Mouse (Mus musculus): ENCODE measurements at regions not wholly inside any gene's neighbourhood (a gene's known extent, or its start where the extent isn't known, plus 50 kb on each side); places are given as distances from the start of the nearest gene placed in this dataset.
"Not testable (repeated sequence)": the region's sequence is repeated elsewhere in the genome, so short reads cannot be mapped to it uniquely, and the experiment has no call there.

DNA sequence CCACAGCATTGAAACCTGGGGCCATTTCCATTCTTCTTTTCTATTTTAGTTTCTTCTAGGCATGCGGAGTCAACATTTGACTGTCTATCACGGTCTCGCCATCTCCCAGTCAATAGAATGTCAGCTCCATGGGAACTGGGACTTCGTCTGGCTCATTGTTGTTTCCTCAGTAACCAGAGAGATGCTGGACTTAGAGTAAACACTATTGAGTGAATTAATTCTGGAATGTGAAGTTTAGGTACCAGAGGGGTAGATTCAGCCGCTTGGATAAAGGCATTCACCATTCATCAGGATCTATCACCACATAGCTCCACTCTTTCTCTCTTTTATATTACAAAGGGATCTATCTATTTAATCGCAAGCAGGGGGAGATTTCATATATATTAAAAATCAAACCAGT lies 354.2 kb upstream of the Igfbp7 start:
- Histone ChIP-seq H3K79me2 (ENCODE audit: control insufficient read depth, insufficient read depth) (no peaks in the 10 kb centered on the region), H3K27me3 (ENCODE audit: control insufficient read depth, insufficient read depth, insufficient read length) (no peaks in the 10 kb centered on the region)

GRCm38 (mm10) chr5:77748933-77749332 lies 341.1 kb upstream of the Igfbp7 start:
- Histone ChIP-seq H3K79me2 (ENCODE audit: control insufficient read depth, insufficient read depth) (no peaks in the 10 kb centered on the region), H3K36me3 (ENCODE audit: control insufficient read depth, insufficient read depth) (no peaks in the 10 kb centered on the region), H3ac (ENCODE audit: control insufficient read depth, insufficient read length, low read depth) (no peak overlapping the region), H3K4me3 (ENCODE audit: insufficient read depth, poor library complexity, severe bottlenecking) (no peak overlapping the region), H3K79me3 (ENCODE audit: low read depth) (no peaks in the 10 kb centered on the region), H3K27me3 (ENCODE audit: control insufficient read depth, insufficient read depth, insufficient read length) (no peaks in the 10 kb centered on the region)
- TF ChIP-seq MAX (IDR thresholded peaks at IDR 0.05) (no peak), CTCF (IDR thresholded peaks at IDR 0.05; ENCODE audit: control insufficient read depth, insufficient read depth, insufficient read length) (no peak), CEBPB (IDR thresholded peaks at IDR 0.05; ENCODE audit: low read depth) (no peak), MYOD1 (IDR thresholded peaks at IDR 0.05; ENCODE audit: control insufficient read depth, insufficient read length, low read depth) (no peak), USF1 (IDR thresholded peaks at IDR 0.05; ENCODE audit: low read depth) (no peak), FOSL1 (IDR thresholded peaks at IDR 0.05; ENCODE audit: insufficient read depth, low read length, poor library complexity, severe bottlenecking) (no peak), MYOG (IDR thresholded peaks at IDR 0.05; ENCODE audit: control insufficient read depth, extremely low read depth, insufficient read length) (no peak)

More for the DNA sequence above, 354.2 kb upstream of the Igfbp7 start:
- no peak overlapping the region for H3ac ChIP-seq (ENCODE audit: control insufficient read depth, insufficient read length, low read depth)
- TF ChIP-seq USF1 (IDR thresholded peaks at IDR 0.05; ENCODE audit: low read depth) = no peak
- no peak for TF ChIP-seq MYOG (IDR thresholded peaks at IDR 0.05; ENCODE audit: control insufficient read depth, extremely low read depth, insufficient read length)
- TF ChIP-seq CTCF (IDR thresholded peaks at IDR 0.05; ENCODE audit: control insufficient read depth, insufficient read depth, insufficient read length) = no peak
- TF ChIP-seq MAX (IDR thresholded peaks at IDR 0.05) = no peak
- no peak for TF ChIP-seq CEBPB (IDR thresholded peaks at IDR 0.05; ENCODE audit: low read depth)
- TF ChIP-seq MYOD1 (IDR thresholded peaks at IDR 0.05; ENCODE audit: control insufficient read depth, insufficient read length, low read depth) = no peak
- H3K4me3 ChIP-seq (ENCODE audit: insufficient read depth, poor library complexity, severe bottlenecking) = no peak overlapping the region
- H3K36me3 ChIP-seq (ENCODE audit: control insufficient read depth, insufficient read depth) = no peaks in the 10 kb centered on the region
- no peaks in the 10 kb centered on the region for H3K79me3 ChIP-seq (ENCODE audit: low read depth)

- H3K4me3 ChIP-seq (ENCODE audit: insufficient read depth, poor library complexity, severe bottlenecking) = no peak overlapping the region
- TF ChIP-seq MYOD1 (IDR thresholded peaks at IDR 0.05; ENCODE audit: control insufficient read depth, insufficient read length, low read depth) (no peak), MYOG (IDR thresholded peaks at IDR 0.05; ENCODE audit: control insufficient read depth, extremely low read depth, insufficient read length) (no peak), CEBPB (IDR thresholded peaks at IDR 0.05; ENCODE audit: low read depth) (no peak), USF1 (IDR thresholded peaks at IDR 0.05; ENCODE audit: low read depth) (no peak)
- H3K79me3 ChIP-seq (ENCODE audit: low read depth) = no peaks in the 10 kb centered on the region
- no peaks in the 10 kb centered on the region for H3K79me2 ChIP-seq (ENCODE audit: control insufficient read depth, insufficient read depth)
- H3ac ChIP-seq (ENCODE audit: control insufficient read depth, insufficient read length, low read depth) = no peak overlapping the region
- no peaks in the 10 kb centered on the region for H3K36me3 ChIP-seq (ENCODE audit: control insufficient read depth, insufficient read depth)
- H3K27me3 ChIP-seq (ENCODE audit: control insufficient read depth, insufficient read depth, insufficient read length) = no peaks in the 10 kb centered on the region
Measured at GRCm38 (mm10) chr5:77746604-77747003, 338.8 kb upstream of the Igfbp7 start.

DNA sequence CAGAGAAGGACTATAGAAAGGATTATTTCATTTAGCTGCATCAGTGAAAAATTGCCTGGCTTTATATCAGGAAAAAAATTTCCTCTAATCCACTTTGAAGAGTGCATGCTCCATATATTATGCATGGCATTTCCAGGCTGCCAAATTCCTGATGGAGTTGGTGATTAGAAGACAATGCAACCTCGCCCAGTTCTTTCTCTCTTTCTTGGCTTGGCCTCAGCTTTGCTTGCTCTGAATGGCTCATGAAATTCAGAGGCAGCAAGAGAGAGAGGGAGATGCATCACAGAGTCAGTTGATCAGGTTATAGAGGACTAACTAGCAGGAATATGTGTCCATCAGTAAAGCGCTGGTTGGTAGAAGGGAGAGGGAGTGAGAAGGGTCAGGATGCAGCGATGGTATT lies 335.6 kb upstream of the Igfbp7 start:
- Histone ChIP-seq H3K27me3 (ENCODE audit: control insufficient read depth, insufficient read depth, insufficient read length) (no peaks in the 10 kb centered on the region), H3K4me3 (ENCODE audit: insufficient read depth, poor library complexity, severe bottlenecking) (no peak overlapping the region), H3ac (ENCODE audit: control insufficient read depth, insufficient read length, low read depth) (no peak overlapping the region), H3K36me3 (ENCODE audit: control insufficient read depth, insufficient read depth) (no peaks in the 10 kb centered on the region), H3K79me3 (ENCODE audit: low read depth) (no peaks in the 10 kb centered on the region), H3K79me2 (ENCODE audit: control insufficient read depth, insufficient read depth) (no peaks in the 10 kb centered on the region)
- TF ChIP-seq USF1 (IDR thresholded peaks at IDR 0.05; ENCODE audit: low read depth) (no peak), MAX (IDR thresholded peaks at IDR 0.05) (no peak), MYOD1 (IDR thresholded peaks at IDR 0.05; ENCODE audit: control insufficient read depth, insufficient read length, low read depth) (no peak), CEBPB (IDR thresholded peaks at IDR 0.05; ENCODE audit: low read depth) (no peak), FOSL1 (IDR thresholded peaks at IDR 0.05; ENCODE audit: insufficient read depth, low read length, poor library complexity, severe bottlenecking) (no peak), MYOG (IDR thresholded peaks at IDR 0.05; ENCODE audit: control insufficient read depth, extremely low read depth, insufficient read length) (no peak), CTCF (IDR thresholded peaks at IDR 0.05; ENCODE audit: control insufficient read depth, insufficient read depth, insufficient read length) (no peak)

DNA sequence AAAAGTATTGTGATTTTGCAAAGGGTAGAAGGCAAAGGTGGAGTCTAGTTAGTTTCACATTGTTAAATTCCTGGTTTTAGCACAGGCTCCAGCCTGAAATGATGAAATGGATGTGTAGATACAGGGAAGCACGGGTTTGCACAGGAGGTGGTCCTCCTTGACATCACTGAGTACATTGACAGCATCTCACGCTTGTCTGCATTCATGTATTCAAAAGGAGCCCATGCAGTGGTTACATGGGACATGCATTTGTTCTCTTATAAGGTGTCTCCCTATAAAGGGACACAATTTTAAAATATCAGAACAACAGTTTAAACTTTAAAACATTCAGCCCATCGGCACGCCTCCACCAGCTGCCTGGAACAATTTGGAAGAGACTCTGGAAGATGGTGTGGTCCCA lies 322.4 kb upstream of the Igfbp7 start:
- not testable (repeated sequence) for H3K4me3 ChIP-seq (ENCODE audit: insufficient read depth, poor library complexity, severe bottlenecking); H3ac ChIP-seq (ENCODE audit: control insufficient read depth, insufficient read length, low read depth); H3K27me3 ChIP-seq (ENCODE audit: control insufficient read depth, insufficient read depth, insufficient read length); H3K79me3 ChIP-seq (ENCODE audit: low read depth); H3K36me3 ChIP-seq (ENCODE audit: control insufficient read depth, insufficient read depth); H3K79me2 ChIP-seq (ENCODE audit: control insufficient read depth, insufficient read depth)

DNA sequence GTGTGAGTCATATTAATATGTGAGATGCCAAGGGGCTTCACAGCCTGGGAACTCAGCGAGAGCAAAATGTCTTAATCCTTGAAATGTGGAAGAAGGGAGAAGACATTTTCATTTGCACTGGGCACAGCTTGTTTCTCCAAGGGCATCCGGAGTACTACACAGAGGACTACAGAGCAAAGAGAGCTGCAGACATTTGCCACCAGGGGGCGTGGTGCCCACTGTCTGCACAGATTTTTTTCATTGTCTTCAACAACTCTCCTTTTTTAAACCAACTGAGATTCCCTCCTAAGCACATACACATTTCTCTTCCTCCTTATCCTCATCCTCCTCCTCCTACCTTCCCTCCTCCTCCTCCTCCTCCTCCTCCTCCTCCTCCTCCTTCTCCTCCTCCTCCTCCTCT lies 273.8 kb upstream of the Igfbp7 start:
- Histone ChIP-seq H3K79me2 (ENCODE audit: control insufficient read depth, insufficient read depth) (no peaks in the 10 kb centered on the region), H3K79me3 (ENCODE audit: low read depth) (no peaks in the 10 kb centered on the region), H3K4me3 (ENCODE audit: insufficient read depth, poor library complexity, severe bottlenecking) (no peak overlapping the region), H3ac (ENCODE audit: control insufficient read depth, insufficient read length, low read depth) (no peak overlapping the region), H3K27me3 (ENCODE audit: control insufficient read depth, insufficient read depth, insufficient read length) (no peaks in the 10 kb centered on the region), H3K36me3 (ENCODE audit: control insufficient read depth, insufficient read depth) (no peaks in the 10 kb centered on the region)
- TF ChIP-seq MYOD1 (IDR thresholded peaks at IDR 0.05; ENCODE audit: control insufficient read depth, insufficient read length, low read depth) = no peak
- TF ChIP-seq MYOG (IDR thresholded peaks at IDR 0.05; ENCODE audit: control insufficient read depth, extremely low read depth, insufficient read length) = no peak
- no peak for TF ChIP-seq FOSL1 (IDR thresholded peaks at IDR 0.05; ENCODE audit: insufficient read depth, low read length, poor library complexity, severe bottlenecking)
- no peak for TF ChIP-seq USF1 (IDR thresholded peaks at IDR 0.05; ENCODE audit: low read depth)
- no peak for TF ChIP-seq CTCF (IDR thresholded peaks at IDR 0.05; ENCODE audit: control insufficient read depth, insufficient read depth, insufficient read length)
- no peak for TF ChIP-seq CEBPB (IDR thresholded peaks at IDR 0.05; ENCODE audit: low read depth)
- no peak for TF ChIP-seq MAX (IDR thresholded peaks at IDR 0.05)
